Mouse (Mus musculus): ENCODE results near the gene Magea5. TPM values are rescaled to one million over a fixed set of nuclear protein-coding genes. Genes with fewer than 3 reads are reported as not detected.
"Not testable (repeated sequence)": the region's sequence is repeated elsewhere in the genome, so short reads cannot be mapped to it uniquely, and the experiment has no call there.

The Magea5 gene
- polyA plus RNA-seq (2014; fragmentation: Nextera tagmentation; extraction: Ambion mirVana) = not detected in 2 replicates

- not testable (repeated sequence) for H3K4me3 ChIP-seq (ENCODE audit: low read depth, low read length); ATAC-seq (ENCODE audit: insufficient number of reproducible peaks, insufficient read depth, low FRiP score, low read depth); H3K9ac ChIP-seq (replicated peaks; ENCODE audit: low read depth, low read length); H3K36me3 ChIP-seq (ENCODE audit: control insufficient read depth, insufficient read depth, low read length); H3K27me3 ChIP-seq (ENCODE audit: control insufficient read depth, insufficient read depth, low read length); H3K4me2 ChIP-seq (replicated peaks; ENCODE audit: low read depth, low read length); H3K9me3 ChIP-seq (ENCODE audit: control insufficient read depth, low read depth, low read length); H3K27ac ChIP-seq (ENCODE audit: low read length); H3K4me1 ChIP-seq (ENCODE audit: control insufficient read depth, insufficient read depth, low read length)
- 85% methylated on average over 13 of the region's 16 CpGs for WGBS
Observed at GRCm38 (mm10) chrX:155063045-155063444, at the start of gene Magea5. Gene Magea5, minus strand, starts transcription at chrX:155063145.

DNA sequence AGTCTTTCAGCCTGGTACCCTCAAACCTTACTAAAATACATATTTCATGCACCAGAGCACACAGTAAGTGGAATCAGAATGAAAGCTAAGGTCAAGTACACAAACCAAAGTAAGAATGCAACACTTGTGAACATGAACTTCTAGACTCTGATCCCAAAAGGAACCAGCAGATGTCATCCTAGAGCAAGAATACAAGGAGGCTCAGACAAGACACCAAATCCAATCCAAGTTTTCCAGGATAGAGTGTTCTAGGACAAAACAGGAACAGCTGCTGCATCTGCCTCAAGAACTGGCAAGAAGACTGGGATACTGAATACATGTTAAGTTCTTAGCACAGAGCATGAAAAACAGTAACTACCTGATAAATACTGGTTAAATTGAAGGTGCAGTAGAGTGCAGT, 35.1 kb upstream of the Magea5 start:
- no peaks in the 10 kb centered on the region for H3K36me3 ChIP-seq (ENCODE audit: control insufficient read depth, insufficient read depth, low read length)
- H3K9me3 ChIP-seq (ENCODE audit: control insufficient read depth, low read depth, low read length) = no peaks in the 10 kb centered on the region
- no peaks in the 10 kb centered on the region for H3K27me3 ChIP-seq (ENCODE audit: control insufficient read depth, insufficient read depth, low read length)
- ATAC-seq (ENCODE audit: insufficient number of reproducible peaks, insufficient read depth, low FRiP score, low read depth) = no peak
- H3K9ac ChIP-seq (replicated peaks; ENCODE audit: low read depth, low read length) = no peak overlapping the region
- H3K4me2 ChIP-seq (replicated peaks; ENCODE audit: low read depth, low read length) = no peak overlapping the region
- H3K4me3 ChIP-seq (ENCODE audit: low read depth, low read length) = no peak overlapping the region
- H3K4me1 ChIP-seq (ENCODE audit: control insufficient read depth, insufficient read depth, low read length) = no peaks in the 10 kb centered on the region
- no peak overlapping the region for H3K27ac ChIP-seq (ENCODE audit: low read length)

- not testable (repeated sequence) for H3K9me3 ChIP-seq (ENCODE audit: control insufficient read depth, low read depth, low read length); H3K27ac ChIP-seq (ENCODE audit: low read length); H3K36me3 ChIP-seq (ENCODE audit: control insufficient read depth, insufficient read depth, low read length); H3K4me1 ChIP-seq (ENCODE audit: control insufficient read depth, insufficient read depth, low read length); H3K4me2 ChIP-seq (replicated peaks; ENCODE audit: low read depth, low read length); ATAC-seq (ENCODE audit: insufficient number of reproducible peaks, insufficient read depth, low FRiP score, low read depth); H3K27me3 ChIP-seq (ENCODE audit: control insufficient read depth, insufficient read depth, low read length); H3K9ac ChIP-seq (replicated peaks; ENCODE audit: low read depth, low read length); H3K4me3 ChIP-seq (ENCODE audit: low read depth, low read length)
- 84% methylated on average over 3 of the region's 4 CpGs for WGBS
Observed at GRCm38 (mm10) chrX:155093566-155093965, 30.6 kb upstream of the Magea5 start, which contains the start of gene Magea2. Gene Magea2, minus strand, starts transcription at chrX:155093666.

DNA sequence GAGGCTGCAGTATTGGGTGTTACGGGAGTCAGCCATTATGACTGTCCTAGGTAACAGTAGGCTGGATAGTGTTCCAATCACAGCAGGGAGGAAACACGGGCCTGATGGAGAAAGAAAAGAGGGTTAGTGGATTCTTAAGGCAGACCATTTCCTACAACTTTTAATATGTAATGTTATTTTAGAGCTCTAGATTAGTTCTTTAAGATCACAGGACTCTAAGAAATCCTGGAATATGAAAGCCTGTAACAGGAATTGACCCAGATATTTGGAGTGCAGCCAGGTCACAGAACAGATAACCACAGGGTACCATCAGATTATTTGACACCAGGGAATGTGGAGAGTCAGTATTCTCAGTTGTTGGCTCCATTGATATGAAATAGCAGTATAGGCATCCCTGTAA, 26.7 kb upstream of the Magea5 start, which contains the start of gene Magea1:
Gene Magea1, minus strand, starts transcription at position 101 of the 400 bp plus-strand sequence.
- H3K36me3 ChIP-seq (ENCODE audit: control insufficient read depth, insufficient read depth, low read length); H3K9ac ChIP-seq (replicated peaks; ENCODE audit: low read depth, low read length); H3K9me3 ChIP-seq (ENCODE audit: control insufficient read depth, low read depth, low read length); H3K27ac ChIP-seq (ENCODE audit: low read length); H3K4me2 ChIP-seq (replicated peaks; ENCODE audit: low read depth, low read length); ATAC-seq (ENCODE audit: insufficient number of reproducible peaks, insufficient read depth, low FRiP score, low read depth); H3K4me1 ChIP-seq (ENCODE audit: control insufficient read depth, insufficient read depth, low read length); H3K27me3 ChIP-seq (ENCODE audit: control insufficient read depth, insufficient read depth, low read length); H3K4me3 ChIP-seq (ENCODE audit: low read depth, low read length): not testable (repeated sequence)
- WGBS = 100% methylated on average over 1 of the region's 2 CpGs

Other genes starting within 250 kb of the Magea5 start
- not detected in 2 replicates for gene Cldn34b1, start 172.9 kb downstream of the Magea5 start, polyA plus RNA-seq (2014; fragmentation: Nextera tagmentation; extraction: Ambion mirVana)
- not detected in 2 replicates for gene Magea6, start 127.2 kb downstream of the Magea5 start, polyA plus RNA-seq (2014; fragmentation: Nextera tagmentation; extraction: Ambion mirVana)
- not detected in 2 replicates for gene Magea3, start 113.6 kb downstream of the Magea5 start, polyA plus RNA-seq (2014; fragmentation: Nextera tagmentation; extraction: Ambion mirVana)
- not detected in 2 replicates for gene Magea8, start 67.3 kb downstream of the Magea5 start, polyA plus RNA-seq (2014; fragmentation: Nextera tagmentation; extraction: Ambion mirVana)
- not detected in 2 replicates for gene Magea1, start 26.6 kb upstream of the Magea5 start, polyA plus RNA-seq (2014; fragmentation: Nextera tagmentation; extraction: Ambion mirVana)
- gene Magea2, start 30.5 kb upstream of the Magea5 start, polyA plus RNA-seq (2014; fragmentation: Nextera tagmentation; extraction: Ambion mirVana) = not detected in 2 replicates
- gene Cldn34b2, start 65.3 kb upstream of the Magea5 start, polyA plus RNA-seq (2014; fragmentation: Nextera tagmentation; extraction: Ambion mirVana) = not detected in 2 replicates
- 154 and 163 TPM in 2 replicates for gene Sat1, start 153.3 kb upstream of the Magea5 start, polyA plus RNA-seq (2014; fragmentation: Nextera tagmentation; extraction: Ambion mirVana)
- gene Acot9, start 199.3 kb upstream of the Magea5 start, polyA plus RNA-seq (2014; fragmentation: Nextera tagmentation; extraction: Ambion mirVana) = 39.8 and 43.3 TPM in 2 replicates

Data from stomach, embryonic 14.5 days (tissue).